Mouse (Mus musculus): ENCODE measurements around the gene Dnajc6. TPM values are rescaled to one million over a fixed set of nuclear protein-coding genes. Genes with fewer than 3 reads are reported as not detected.

The Dnajc6 gene
- total RNA-seq, 2 experiments from 2014 or later: 291 to 320 TPM

- TF ChIP-seq CTCF (IDR thresholded peaks at IDR 0.05): no peak
- Histone ChIP-seq H3K4me3 (no peak overlapping the region), H3K27ac (no peak overlapping the region)
- DNase-seq (ENCODE audit: extremely low spot score in 1 of 2, low spot score in 2 of 2): no peak
- intact Hi-C loops (cut with DNase I): no loop called here
Observed at GRCm38 (mm10) chr4:101469242-101469641, 27.2 kb upstream of the Dnajc6 start.

- no peak for DNase-seq (ENCODE audit: extremely low spot score in 1 of 2, low spot score in 2 of 2)
- peak; percentile 58 for TF ChIP-seq CTCF (IDR thresholded peaks at IDR 0.05)
- intact Hi-C loops (cut with DNase I): loop anchor here (2.0 to 5.0 kb wide), 2 partner anchors 152 to 528 kb away; no protein-coding TSS in a partner anchor
- Histone ChIP-seq H3K4me3 (no peak overlapping the region), H3K27ac (no peak overlapping the region)
Observed at GRCm38 (mm10) chr4:101470543-101470942, 25.9 kb upstream of the Dnajc6 start.

GRCm38 (mm10) chr4:101472767-101473166 lies 23.7 kb upstream of the Dnajc6 start:
- no peak overlapping the region for H3K4me3 ChIP-seq
- DNase-seq (ENCODE audit: extremely low spot score in 1 of 2, low spot score in 2 of 2): no peak
- intact Hi-C loops (cut with DNase I): loop anchor here (5.0 kb wide), 1 partner anchor 150 kb away; no protein-coding TSS in a partner anchor
- TF ChIP-seq CTCF (IDR thresholded peaks at IDR 0.05): no peak
- no peak overlapping the region for H3K27ac ChIP-seq

- no peak overlapping the region for H3K27ac ChIP-seq
- no peak overlapping the region for H3K4me3 ChIP-seq
- no peak for DNase-seq (ENCODE audit: extremely low spot score in 1 of 2, low spot score in 2 of 2)
- TF ChIP-seq CTCF (IDR thresholded peaks at IDR 0.05): no peak
- intact Hi-C loops (cut with DNase I): no loop called here
Observed at GRCm38 (mm10) chr4:101490320-101490917, 6.0 kb upstream of the Dnajc6 start.

- no peak overlapping the region for H3K4me3 ChIP-seq
- intact Hi-C loops (cut with DNase I): no loop called here
- H3K27ac ChIP-seq: no peak overlapping the region
- DNase-seq (ENCODE audit: extremely low spot score in 1 of 2, low spot score in 2 of 2): no peak
- TF ChIP-seq CTCF (IDR thresholded peaks at IDR 0.05): no peak
Observed at GRCm38 (mm10) chr4:101491704-101492103, 4.7 kb upstream of the Dnajc6 start.

- Histone ChIP-seq H3K4me3 (no peak overlapping the region), H3K27ac (no peak overlapping the region)
- no peak for DNase-seq (ENCODE audit: extremely low spot score in 1 of 2, low spot score in 2 of 2)
- no peak for TF ChIP-seq CTCF (IDR thresholded peaks at IDR 0.05)
- intact Hi-C loops (cut with DNase I): no loop called here
Observed at GRCm38 (mm10) chr4:101493611-101494197, 2.7 kb upstream of the Dnajc6 start.

GRCm38 (mm10) chr4:101496188-101496533 lies 287 bp upstream of the Dnajc6 start:
- peak overlapping the region; percentile 21; the same call in 1 of the 2 replicates for H3K27ac ChIP-seq

GRCm38 (mm10) chr4:101497336-101497735 lies 888 bp downstream of the Dnajc6 start:
- DNase-seq (ENCODE audit: extremely low spot score in 1 of 2, low spot score in 2 of 2): no peak
- TF ChIP-seq CTCF (IDR thresholded peaks at IDR 0.05): no peak
- Histone ChIP-seq H3K27ac (0 out of 2 replicates have a peak overlapping the region, but pooled peaks have one; percentile 3), H3K4me3 (peak overlapping the region; percentile 74)
- intact Hi-C loops (cut with DNase I): no loop called here

More at GRCm38 (mm10) chr4:101496188-101496533, 287 bp upstream of the Dnajc6 start:
- TF ChIP-seq CTCF (IDR thresholded peaks at IDR 0.05): no peak
- intact Hi-C loops (cut with DNase I): no loop called here
- peak overlapping the region; percentile 74 for H3K4me3 ChIP-seq
- DNase-seq (ENCODE audit: extremely low spot score in 1 of 2, low spot score in 2 of 2): no peak

- no peak for TF ChIP-seq CTCF (IDR thresholded peaks at IDR 0.05)
- intact Hi-C loops (cut with DNase I): no loop called here
- H3K4me3 ChIP-seq: no peak overlapping the region
- H3K27ac ChIP-seq: no peak overlapping the region
- DNase-seq (ENCODE audit: extremely low spot score in 1 of 2, low spot score in 2 of 2): no peak
Observed at GRCm38 (mm10) chr4:101504470-101505007, 8.1 kb downstream of the Dnajc6 start.

GRCm38 (mm10) chr4:101505966-101506365 lies 9.5 kb downstream of the Dnajc6 start:
- no peak for DNase-seq (ENCODE audit: extremely low spot score in 1 of 2, low spot score in 2 of 2)
- intact Hi-C loops (cut with DNase I): no loop called here
- TF ChIP-seq CTCF (IDR thresholded peaks at IDR 0.05): no peak

GRCm38 (mm10) chr4:101506372-101506771 lies 9.9 kb downstream of the Dnajc6 start:
- intact Hi-C loops (cut with DNase I): no loop called here
- DNase-seq (ENCODE audit: extremely low spot score in 1 of 2, low spot score in 2 of 2): no peak

More at GRCm38 (mm10) chr4:101505966-101506365, 9.5 kb downstream of the Dnajc6 start:
- Histone ChIP-seq H3K27ac (no peak overlapping the region), H3K4me3 (no peak overlapping the region)

GRCm38 (mm10) chr4:101507571-101508422 lies 11.3 kb downstream of the Dnajc6 start:
- no peak for TF ChIP-seq CTCF (IDR thresholded peaks at IDR 0.05)
- intact Hi-C loops (cut with DNase I): no loop called here

More at GRCm38 (mm10) chr4:101506372-101506771, 9.9 kb downstream of the Dnajc6 start:
- H3K4me3 ChIP-seq: no peak overlapping the region
- H3K27ac ChIP-seq: no peak overlapping the region
- peak; percentile 23; the same call in 1 of the 2 replicates for TF ChIP-seq CTCF (IDR thresholded peaks at IDR 0.05)

More at GRCm38 (mm10) chr4:101507571-101508422, 11.3 kb downstream of the Dnajc6 start:
- Histone ChIP-seq H3K27ac (peak overlapping the region; percentile 95), H3K4me3 (peak overlapping the region; percentile 54)
- peak; percentile 76 to 84 for DNase-seq (ENCODE audit: extremely low spot score in 1 of 2, low spot score in 2 of 2)

Data from left cerebral cortex, adult 2 months (tissue).